Mouse (Mus musculus): Measurements from ENCODE around the gene Iqgap3. TPM values are rescaled to one million over a fixed set of nuclear protein-coding genes. Genes with fewer than 3 reads are reported as not detected.

The Iqgap3 gene
- polyA plus RNA-seq, 1 experiment from 2014 or later: 6.8 TPM

DNA sequence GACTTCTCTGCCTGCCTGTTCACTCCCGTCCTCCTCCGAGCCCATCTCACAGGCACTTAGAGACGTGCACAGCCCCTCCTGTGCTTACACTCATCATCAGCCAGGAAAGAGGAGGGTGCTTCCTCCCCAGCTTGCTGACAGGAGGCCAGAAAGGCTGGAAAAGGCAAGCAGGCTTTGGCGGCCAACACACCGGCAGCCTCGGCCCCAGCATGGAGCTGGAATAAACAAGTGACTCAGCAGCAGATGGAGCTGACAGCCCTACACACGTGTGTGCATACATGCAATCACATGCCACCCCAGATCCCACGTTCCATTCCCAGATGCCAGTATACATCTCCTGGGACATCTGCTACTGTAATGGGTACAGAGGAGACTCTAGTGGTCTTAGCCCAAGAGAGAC lies 80.5 kb downstream of the Iqgap3 start:
- H3K4me2 ChIP-seq (ENCODE audit: low read length): no peak overlapping the region
- peaks cover 77% of the 10 kb centered on the region for H3K36me3 ChIP-seq (ENCODE audit: insufficient read depth, low read length)
- no peak for TF ChIP-seq CTCF (IDR thresholded peaks at IDR 0.05; ENCODE audit: low read depth)
- 77% methylated on average over 8 of the region's 8 CpGs for WGBS
- ATAC-seq (replicated peaks; ENCODE audit: low FRiP score, low read depth) (no peak), DNase-seq (ENCODE audit: low spot score) (no peak)
- no peaks in the 10 kb centered on the region for H3K4me1 ChIP-seq (replicated peaks; ENCODE audit: insufficient read depth, low read length)
- no peak overlapping the region for H3K9ac ChIP-seq (ENCODE audit: low read depth, low read length)
- no peak overlapping the region for H3K4me3 ChIP-seq (replicated peaks; ENCODE audit: low read depth, low read length)
- H3K27ac ChIP-seq: no peak overlapping the region
- H3K27me3 ChIP-seq (ENCODE audit: insufficient read depth, low read length): no peaks in the 10 kb centered on the region
- H3K9me3 ChIP-seq (replicated peaks; ENCODE audit: low read length): no peaks in the 10 kb centered on the region

DNA sequence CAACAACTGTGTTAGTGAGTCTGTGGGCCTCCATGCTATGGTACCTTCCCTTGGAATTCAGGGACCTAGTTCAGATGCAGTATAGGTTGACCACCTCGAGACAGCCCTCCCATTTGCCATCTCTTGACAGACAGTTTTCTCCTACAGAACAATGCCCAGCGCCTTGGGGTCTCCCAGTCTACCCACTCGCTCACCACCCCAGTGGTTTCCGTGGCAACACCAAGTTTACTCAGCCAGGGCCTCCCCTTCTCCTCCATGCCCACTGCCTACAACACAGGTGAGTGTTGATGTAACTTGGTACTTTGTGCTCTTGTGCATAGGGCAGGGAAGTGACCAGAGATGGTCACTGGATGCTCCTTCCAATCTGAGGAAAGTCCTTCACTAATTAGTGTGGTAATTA lies 81.0 kb downstream of the Iqgap3 start:
- no peaks in the 10 kb centered on the region for H3K27me3 ChIP-seq (ENCODE audit: insufficient read depth, low read length)
- DNase-seq (ENCODE audit: low spot score): no peak
- WGBS: 62% methylated on average over 4 of the region's 4 CpGs
- no peak overlapping the region for H3K9ac ChIP-seq (ENCODE audit: low read depth, low read length)
- H3K36me3 ChIP-seq (ENCODE audit: insufficient read depth, low read length): peaks cover 82% of the 10 kb centered on the region
- no peaks in the 10 kb centered on the region for H3K4me1 ChIP-seq (replicated peaks; ENCODE audit: insufficient read depth, low read length)
- ATAC-seq (replicated peaks; ENCODE audit: low FRiP score, low read depth): no peak
- no peak overlapping the region for H3K27ac ChIP-seq
- no peak overlapping the region for H3K4me3 ChIP-seq (replicated peaks; ENCODE audit: low read depth, low read length)
- TF ChIP-seq CTCF (IDR thresholded peaks at IDR 0.05; ENCODE audit: low read depth): no peak
- H3K9me3 ChIP-seq (replicated peaks; ENCODE audit: low read length): no peaks in the 10 kb centered on the region
- no peak overlapping the region for H3K4me2 ChIP-seq (ENCODE audit: low read length)

DNA sequence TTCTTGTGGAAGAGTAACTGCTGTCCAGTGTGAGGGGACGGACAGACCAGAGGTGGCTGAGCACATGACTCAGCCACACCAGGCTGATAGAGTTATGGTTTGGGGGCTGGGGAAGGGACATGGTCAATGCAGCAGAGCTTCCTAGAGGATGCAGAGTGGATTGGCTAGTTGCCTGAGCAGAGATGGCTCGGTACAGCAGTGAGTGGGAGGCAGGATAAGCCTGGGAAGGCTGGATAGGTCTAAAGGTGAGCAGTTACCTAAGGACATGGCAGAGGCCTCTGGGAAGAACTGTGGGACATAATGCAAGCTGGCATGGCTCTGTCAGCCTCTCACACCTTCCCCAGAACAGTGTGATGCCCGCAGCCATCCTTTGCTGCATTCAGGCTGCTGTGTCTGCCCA lies 82.1 kb downstream of the Iqgap3 start:
- Histone ChIP-seq H3K4me3 (replicated peaks; ENCODE audit: low read depth, low read length) (no peak overlapping the region), H3K27me3 (ENCODE audit: insufficient read depth, low read length) (no peaks in the 10 kb centered on the region), H3K9me3 (replicated peaks; ENCODE audit: low read length) (no peaks in the 10 kb centered on the region), H3K27ac (peak overlapping the region; percentile 25; the same call in 1 of the 2 replicates), H3K4me1 (replicated peaks; ENCODE audit: insufficient read depth, low read length) (no peaks in the 10 kb centered on the region), H3K4me2 (ENCODE audit: low read length) (no peak overlapping the region), H3K36me3 (ENCODE audit: insufficient read depth, low read length) (peaks cover 81% of the 10 kb centered on the region), H3K9ac (ENCODE audit: low read depth, low read length) (no peak overlapping the region)
- 60% methylated on average over 3 of the region's 3 CpGs for WGBS
- no peak for TF ChIP-seq CTCF (IDR thresholded peaks at IDR 0.05; ENCODE audit: low read depth)
- DNase-seq (ENCODE audit: low spot score) (no peak), ATAC-seq (replicated peaks; ENCODE audit: low FRiP score, low read depth) (no peak)

DNA sequence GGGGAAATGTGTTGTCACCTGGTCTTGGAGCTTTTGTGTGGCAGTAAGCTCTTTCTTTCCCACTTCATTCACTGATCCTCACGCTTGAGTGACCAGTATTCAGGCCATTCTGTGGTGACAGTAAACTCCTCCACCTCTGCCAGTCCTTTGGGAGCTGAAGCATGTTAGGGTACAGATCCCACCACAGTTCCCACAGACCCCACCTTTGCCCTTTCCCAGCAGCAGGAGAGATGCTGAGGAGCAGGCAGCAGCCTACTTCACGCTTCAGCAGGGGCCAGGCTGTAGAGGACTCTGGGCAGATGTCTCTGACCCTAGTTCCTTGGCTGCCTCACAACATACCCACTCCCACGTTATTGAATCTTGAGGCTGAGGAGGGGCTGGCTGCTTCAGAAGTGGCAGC lies 82.5 kb downstream of the Iqgap3 start:
- WGBS: 48% methylated on average over 3 of the region's 3 CpGs
- Histone ChIP-seq H3K4me1 (replicated peaks; ENCODE audit: insufficient read depth, low read length) (no peaks in the 10 kb centered on the region), H3K36me3 (ENCODE audit: insufficient read depth, low read length) (peaks cover 81% of the 10 kb centered on the region), H3K4me2 (ENCODE audit: low read length) (no peak overlapping the region), H3K27me3 (ENCODE audit: insufficient read depth, low read length) (no peaks in the 10 kb centered on the region), H3K27ac (peak overlapping the region; percentile 25; the same call in 1 of the 2 replicates), H3K9ac (ENCODE audit: low read depth, low read length) (no peak overlapping the region), H3K9me3 (replicated peaks; ENCODE audit: low read length) (no peaks in the 10 kb centered on the region), H3K4me3 (replicated peaks; ENCODE audit: low read depth, low read length) (no peak overlapping the region)
- no peak for ATAC-seq (replicated peaks; ENCODE audit: low FRiP score, low read depth)
- no peak for TF ChIP-seq CTCF (IDR thresholded peaks at IDR 0.05; ENCODE audit: low read depth)
- no peak for DNase-seq (ENCODE audit: low spot score)

DNA sequence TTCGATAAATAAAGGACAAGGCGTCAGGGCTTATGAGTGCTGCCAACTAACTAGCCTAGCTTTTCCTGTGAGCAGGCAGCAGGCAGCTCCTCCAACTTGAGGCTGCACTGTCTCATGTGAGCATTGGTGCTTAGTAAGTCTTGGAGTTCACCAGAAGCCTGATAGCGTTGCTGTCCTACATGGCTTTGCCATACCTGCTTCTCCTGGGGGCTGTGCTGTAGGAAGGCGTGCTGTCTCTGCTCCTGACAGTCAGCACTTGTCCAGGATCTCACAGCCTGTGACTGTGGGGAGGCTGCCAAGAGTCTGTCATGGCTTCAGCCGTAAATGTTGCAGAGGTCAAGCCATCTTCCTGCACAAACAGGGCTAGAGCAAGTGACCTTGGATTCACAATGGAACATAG lies 84.3 kb downstream of the Iqgap3 start:
- no peak overlapping the region for H3K9ac ChIP-seq (ENCODE audit: low read depth, low read length)
- ATAC-seq (replicated peaks; ENCODE audit: low FRiP score, low read depth): no peak
- no peak overlapping the region for H3K4me3 ChIP-seq (replicated peaks; ENCODE audit: low read depth, low read length)
- no peak overlapping the region for H3K4me2 ChIP-seq (ENCODE audit: low read length)
- no peak for TF ChIP-seq CTCF (IDR thresholded peaks at IDR 0.05; ENCODE audit: low read depth)
- no peak overlapping the region for H3K27ac ChIP-seq
- no peaks in the 10 kb centered on the region for H3K9me3 ChIP-seq (replicated peaks; ENCODE audit: low read length)
- H3K4me1 ChIP-seq (replicated peaks; ENCODE audit: insufficient read depth, low read length): no peaks in the 10 kb centered on the region
- H3K36me3 ChIP-seq (ENCODE audit: insufficient read depth, low read length): peaks cover 82% of the 10 kb centered on the region
- no peaks in the 10 kb centered on the region for H3K27me3 ChIP-seq (ENCODE audit: insufficient read depth, low read length)
- DNase-seq (ENCODE audit: low spot score): no peak
- 82% methylated on average over 5 of the region's 5 CpGs for WGBS

DNA sequence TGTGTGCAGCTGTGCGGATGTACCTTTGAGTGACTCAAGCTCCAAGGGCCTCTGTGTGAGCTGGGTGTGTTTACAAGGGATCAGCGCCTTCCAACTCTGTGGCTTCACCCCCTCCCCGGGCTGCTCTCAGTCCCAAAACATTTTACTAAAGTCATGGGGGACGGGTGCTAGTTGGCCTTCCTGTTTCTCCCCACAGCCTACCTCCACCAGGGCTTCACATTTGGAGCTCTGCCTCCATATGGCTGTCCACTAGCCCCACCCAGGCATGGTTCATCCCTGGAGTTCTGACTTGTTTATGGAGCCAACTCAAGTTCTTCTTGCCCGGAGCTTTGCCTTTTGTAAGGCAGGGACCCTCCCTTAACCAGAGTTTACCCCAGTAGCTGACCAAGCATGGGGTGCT lies 88.6 kb downstream of the Iqgap3 start:
- Histone ChIP-seq H3K9ac (ENCODE audit: low read depth, low read length) (no peak overlapping the region), H3K27me3 (ENCODE audit: insufficient read depth, low read length) (no peaks in the 10 kb centered on the region), H3K4me1 (replicated peaks; ENCODE audit: insufficient read depth, low read length) (no peaks in the 10 kb centered on the region), H3K4me3 (replicated peaks; ENCODE audit: low read depth, low read length) (no peak overlapping the region), H3K36me3 (ENCODE audit: insufficient read depth, low read length) (peaks cover 60% of the 10 kb centered on the region), H3K9me3 (replicated peaks; ENCODE audit: low read length) (no peaks in the 10 kb centered on the region), H3K27ac (no peak overlapping the region), H3K4me2 (ENCODE audit: low read length) (no peak overlapping the region)
- WGBS: 82% methylated on average over 5 of the region's 5 CpGs
- TF ChIP-seq CTCF (IDR thresholded peaks at IDR 0.05; ENCODE audit: low read depth): no peak
- ATAC-seq (replicated peaks; ENCODE audit: low FRiP score, low read depth) (no peak), DNase-seq (ENCODE audit: low spot score) (no peak)

Other genes with a start within 250 kb of the Iqgap3 start
- gene Sh2d2a, start 235.2 kb upstream of the Iqgap3 start, polyA plus RNA-seq (2015; fragmentation: Nextera tagmentation; extraction: Ambion mirVana): 0.11 TPM in 1 of 2 replicates, not detected in the other
- 14.8 and 15.1 TPM in 2 replicates for gene Prcc, start 196.4 kb upstream of the Iqgap3 start, polyA plus RNA-seq (2015; fragmentation: Nextera tagmentation; extraction: Ambion mirVana)
- 193 and 200 TPM in 2 replicates for gene Hdgf, start 175.7 kb upstream of the Iqgap3 start, polyA plus RNA-seq (2015; fragmentation: Nextera tagmentation; extraction: Ambion mirVana)
- gene Mrpl24, start 162.5 kb upstream of the Iqgap3 start, polyA plus RNA-seq (2015; fragmentation: Nextera tagmentation; extraction: Ambion mirVana): 87.2 and 88.1 TPM in 2 replicates
- 40.4 and 42.1 TPM in 2 replicates for gene Isg20l2, start 151.7 kb upstream of the Iqgap3 start, polyA plus RNA-seq (2015; fragmentation: Nextera tagmentation; extraction: Ambion mirVana)
- gene Rrnad1, start 151.3 kb upstream of the Iqgap3 start, polyA plus RNA-seq (2015; fragmentation: Nextera tagmentation; extraction: Ambion mirVana): 12.1 and 12.3 TPM in 2 replicates
- gene Crabp2, start 133.3 kb upstream of the Iqgap3 start, polyA plus RNA-seq (2015; fragmentation: Nextera tagmentation; extraction: Ambion mirVana): 20.1 and 20.9 TPM in 2 replicates
- 24.6 and 28.9 TPM in 2 replicates for gene Nes, start 110.9 kb upstream of the Iqgap3 start, polyA plus RNA-seq (2015; fragmentation: Nextera tagmentation; extraction: Ambion mirVana)
- gene Bcan, start 81.7 kb upstream of the Iqgap3 start, polyA plus RNA-seq (2015; fragmentation: Nextera tagmentation; extraction: Ambion mirVana): 0.14 TPM in 1 of 2 replicates, not detected in the other
- 0.13 and 0.17 TPM in 2 replicates for gene Hapln2, start 54.4 kb upstream of the Iqgap3 start, polyA plus RNA-seq (2015; fragmentation: Nextera tagmentation; extraction: Ambion mirVana)
- 24.8 and 26.3 TPM in 2 replicates for gene Gpatch4, start 38.9 kb upstream of the Iqgap3 start, polyA plus RNA-seq (2015; fragmentation: Nextera tagmentation; extraction: Ambion mirVana)
- 161 and 173 TPM in 2 replicates for gene Naxe, start 23.5 kb upstream of the Iqgap3 start, polyA plus RNA-seq (2015; fragmentation: Nextera tagmentation; extraction: Ambion mirVana)
- not detected in 2 replicates for gene Ttc24, start 3.7 kb upstream of the Iqgap3 start, polyA plus RNA-seq (2015; fragmentation: Nextera tagmentation; extraction: Ambion mirVana)
- gene Mef2d, start 60.4 kb downstream of the Iqgap3 start, polyA plus RNA-seq (2015; fragmentation: Nextera tagmentation; extraction: Ambion mirVana): 14.4 and 16.2 TPM in 2 replicates
- gene Rhbg, start 172.7 kb downstream of the Iqgap3 start, polyA plus RNA-seq (2015; fragmentation: Nextera tagmentation; extraction: Ambion mirVana): 23.2 and 24.2 TPM in 2 replicates
- gene Gm38392, start 205.2 kb downstream of the Iqgap3 start, polyA plus RNA-seq (2015; fragmentation: Nextera tagmentation; extraction: Ambion mirVana): 3.8 and 5.1 TPM in 2 replicates
- gene Tsacc, start 215.0 kb downstream of the Iqgap3 start, polyA plus RNA-seq (2015; fragmentation: Nextera tagmentation; extraction: Ambion mirVana): 13.0 and 13.8 TPM in 2 replicates
- gene Cct3, start 215.1 kb downstream of the Iqgap3 start, polyA plus RNA-seq (2015; fragmentation: Nextera tagmentation; extraction: Ambion mirVana): 373 and 411 TPM in 2 replicates
- 306 and 328 TPM in 2 replicates for gene Glmp, start 243.1 kb downstream of the Iqgap3 start, polyA plus RNA-seq (2015; fragmentation: Nextera tagmentation; extraction: Ambion mirVana)

Measured in kidney, postnatal 0 days (tissue).